Mouse (Mus musculus): ENCODE measurements around the gene Snta1. TPM values are rescaled to one million over a fixed set of nuclear protein-coding genes. Genes with fewer than 3 reads are reported as not detected.

Gene Snta1
- polyA plus RNA-seq, 1 experiment from 2014 or later, result 2.5 TPM

- H3K4me1 ChIP-seq, result no peaks in the 10 kb centered on the region
- H3K9me3 ChIP-seq, result no peaks in the 10 kb centered on the region
- no peak overlapping the region for H3K4me3 ChIP-seq
- DNase-seq (ENCODE audit: extremely low spot score, low spot score), result no peak
- no peaks in the 10 kb centered on the region for H3K27me3 ChIP-seq (ENCODE audit: poor library complexity, severe bottlenecking)
- 80% methylated on average over 3 of the region's 3 CpGs for WGBS
- H3K36me3 ChIP-seq (replicated peaks), result no peaks in the 10 kb centered on the region
- no peak overlapping the region for H3K27ac ChIP-seq
Measured at GRCm38 (mm10) chr2:154326852-154327251, 81.0 kb downstream of the Snta1 start.

Other genes starting within 250 kb of the Snta1 start
- gene Bpifa5, start 245.5 kb downstream of the Snta1 start, polyA plus RNA-seq (2016; fragmentation: Nextera tagmentation; extraction: Ambion mirVana), result not detected in 2 replicates
- not detected in 2 replicates for gene Bpifb1, start 217.3 kb downstream of the Snta1 start, polyA plus RNA-seq (2016; fragmentation: Nextera tagmentation; extraction: Ambion mirVana)
- gene Bpifb5, start 184.4 kb downstream of the Snta1 start, polyA plus RNA-seq (2016; fragmentation: Nextera tagmentation; extraction: Ambion mirVana), result 0.18 and 0.33 TPM in 2 replicates
- not detected in 2 replicates for gene Bpifb9a, start 150.2 kb downstream of the Snta1 start, polyA plus RNA-seq (2016; fragmentation: Nextera tagmentation; extraction: Ambion mirVana)
- not detected in 2 replicates for gene Bpifb9b, start 100.9 kb downstream of the Snta1 start, polyA plus RNA-seq (2016; fragmentation: Nextera tagmentation; extraction: Ambion mirVana)
- 13.0 and 14.9 TPM in 2 replicates for gene Cdk5rap1, start 35.1 kb downstream of the Snta1 start, polyA plus RNA-seq (2016; fragmentation: Nextera tagmentation; extraction: Ambion mirVana)
- gene Cbfa2t2, start 28.4 kb upstream of the Snta1 start, polyA plus RNA-seq (2016; fragmentation: Nextera tagmentation; extraction: Ambion mirVana), result 57.4 and 59.3 TPM in 2 replicates
- 4.2 and 4.7 TPM in 2 replicates for gene 1700003F12Rik, start 139.0 kb upstream of the Snta1 start, polyA plus RNA-seq (2016; fragmentation: Nextera tagmentation; extraction: Ambion mirVana)
- gene Actl10, start 143.7 kb upstream of the Snta1 start, polyA plus RNA-seq (2016; fragmentation: Nextera tagmentation; extraction: Ambion mirVana), result 0.43 and 0.55 TPM in 2 replicates
- 3.6 and 3.9 TPM in 2 replicates for gene Necab3, start 150.8 kb upstream of the Snta1 start, polyA plus RNA-seq (2016; fragmentation: Nextera tagmentation; extraction: Ambion mirVana)
- gene E2f1, start 161.8 kb upstream of the Snta1 start, polyA plus RNA-seq (2016; fragmentation: Nextera tagmentation; extraction: Ambion mirVana), result 27.8 and 28.6 TPM in 2 replicates
- 9.3 and 12.4 TPM in 2 replicates for gene Pxmp4, start 195.6 kb upstream of the Snta1 start, polyA plus RNA-seq (2016; fragmentation: Nextera tagmentation; extraction: Ambion mirVana)
- gene Zfp341, start 205.2 kb upstream of the Snta1 start, polyA plus RNA-seq (2016; fragmentation: Nextera tagmentation; extraction: Ambion mirVana), result 0.93 and 1.2 TPM in 2 replicates
- gene 4930519P11Rik, start 205.3 kb upstream of the Snta1 start, polyA plus RNA-seq (2016; fragmentation: Nextera tagmentation; extraction: Ambion mirVana), result 0.34 and 0.53 TPM in 2 replicates
- 12.9 and 13.4 TPM in 2 replicates for gene Chmp4b, start 243.6 kb upstream of the Snta1 start, polyA plus RNA-seq (2016; fragmentation: Nextera tagmentation; extraction: Ambion mirVana)